Mouse (Mus musculus): ENCODE data around the gene Trir.

- TF ChIP-seq CTCF (conservative IDR thresholded peaks at IDR 0.05; ENCODE audit: insufficient read depth, insufficient read length, low read depth, low read length) (no peak), POLR2A (IDR thresholded peaks at IDR 0.05; ENCODE audit: low read depth, low read length) (no peak)
Measured at GRCm38 (mm10) chr8:85059879-85060616, 33.4 kb downstream of the Trir start, which contains the start of gene Fbxw9.
